Mouse (Mus musculus) liver, embryonic 14.5 days (tissue): ENCODE measurements around the gene Lhfpl2. TPM values are rescaled to one million over a fixed set of nuclear protein-coding genes. Genes with fewer than 3 reads are reported as not detected.

ENCODE experiments used
- ATAC-seq: fragments of 200-750 bp; cut with Nextera tagmentation; 2 replicates; pipeline ENCODE4 v1.8.0; 2017; ENCODE audit warnings: moderate number of reproducible peaks, mild to moderate bottlenecking, moderate library complexity; ENCODE audit not compliant: insufficient read depth
- DNase-seq, 3 experiments: peaks; one replicate each; pipeline ENCODE4 v3.0.0-alpha.2; 2012 to 2013; ENCODE audit warnings: low read depth in 3 of 3, low spot score in 3 of 3
- H3K27ac ChIP-seq: fragments of 300-500 bp; sonication (generic); 2 replicates; pipeline ENCODE4 v1.5.1; 2014; ENCODE audit warnings: moderate library complexity, mild to moderate bottlenecking, control low read depth, inconsistent platforms
- H3K27me3 ChIP-seq: fragments of 300-500 bp; sonication (generic); 2 replicates; pipeline ENCODE4 v1.6.1; 2014; ENCODE audit warnings: mild to moderate bottlenecking, low read length, moderate library complexity; ENCODE audit not compliant: control insufficient read depth, insufficient read depth
- H3K36me3 ChIP-seq: fragments of 300-500 bp; sonication (generic); replicated peaks from 2 replicates; pipeline ENCODE4 v1.6.1; 2014; ENCODE audit warnings: low read depth; ENCODE audit not compliant: control insufficient read depth, insufficient read depth
- H3K4me1 ChIP-seq, 2 experiments: fragments of 200-500 bp in 1 of 2; fragments of 300-500 bp in 1 of 2; sonication (generic) in 1 of 2; replicated peaks; 2 replicates each; pipeline ENCODE4 v1.6.1; 2012 to 2014; ENCODE audit warnings: antibody characterized with exemption in 1 of 2, inconsistent platforms in 1 of 2, low read length in 1 of 2; ENCODE audit not compliant: control insufficient read depth in 2 of 2, insufficient read depth in 2 of 2
- H3K4me2 ChIP-seq: fragments of 300-500 bp; sonication (generic); 2 replicates; pipeline ENCODE4 v1.6.1; 2014; ENCODE audit warnings: low read depth, mild to moderate bottlenecking, control low read depth, moderate library complexity
- H3K4me3 ChIP-seq, 2 experiments: fragments of 200-500 bp in 1 of 2; fragments of 300-500 bp in 1 of 2; sonication (generic) in 1 of 2; 2 replicates each; pipeline ENCODE4 v1.5.1; 2012 to 2014; ENCODE audit warnings: low read depth in 2 of 2, low read length in 2 of 2, mild to moderate bottlenecking in 2 of 2, control low read depth in 1 of 2, inconsistent platforms in 1 of 2, moderate library complexity in 1 of 2; ENCODE audit not compliant: insufficient read depth in 1 of 2
- H3K9ac ChIP-seq: fragments of 300-500 bp; sonication (generic); replicated peaks from 2 replicates; pipeline ENCODE4 v1.6.1; 2014; ENCODE audit warnings: mild to moderate bottlenecking, control low read depth, moderate library complexity
- H3K9me3 ChIP-seq: fragments of 300-500 bp; sonication (generic); 2 replicates; pipeline ENCODE4 v1.6.1; 2016; ENCODE audit warnings: low read length, mixed read lengths; ENCODE audit not compliant: control insufficient read depth
- CTCF ChIP-seq: IDR thresholded peaks from 2 replicates; pipeline ENCODE4 v1.5.1; 2016; ENCODE audit warnings: antibody characterized with exemption, low read depth, control low read depth
- EP300 ChIP-seq: IDR thresholded peaks from 2 replicates; pipeline ENCODE4 v1.6.1; 2016; ENCODE audit warnings: antibody characterized with exemption, low read depth
- whole genome bisulfite sequencing: fragments of 180-500 bp; shearing (Covaris S2); extraction: QIAGEN DNeasy Blood & Tissue Kit; methylation state at CpG from one replicate; pipeline ENCODE4 v1.1.7; 2014; ENCODE audit not compliant: insufficient replicate concordance; 5-methylcytosine and 5-hydroxymethylcytosine counted together
- polyA plus RNA-seq, 2 experiments: library from polyadenylated mRNA; depleted of rRNA in 1 of 2; stranded (reverse) in 1 of 2; unstranded in 1 of 2; fragments of >200 nt; fragmentation: Nextera tagmentation in 1 of 2; extraction: Ambion mirVana in 1 of 2; gene quantifications; 2 replicates each; pipeline versions ENCODE4 v1.2.1 to v1.2.3; 2012 to 2014

The Lhfpl2 gene
- polyA plus RNA-seq, 2 experiments = 2.4 to 3.2 TPM

GRCm38 (mm10) chr13:94164501-94164900, 106.9 kb downstream of the Lhfpl2 start:
- Histone ChIP-seq H3K9ac (no peak overlapping the region), H3K36me3 (no peaks in the 10 kb centered on the region), H3K27ac (no peak overlapping the region), H3K4me3 (no peak overlapping the region), H3K4me1 (peaks cover 0 to 13% of the 10 kb centered on the region in 2 experiments; a peak in 2 of 4 replicates), H3K9me3 (no peaks in the 10 kb centered on the region), H3K27me3 (no peaks in the 10 kb centered on the region), H3K4me2 (no peak overlapping the region)
- no peak for DNase-seq
- WGBS = 54% methylated on average over 6 of the region's 6 CpGs
- TF ChIP-seq CTCF (no peak), EP300 (no peak)
- ATAC-seq = no peak

GRCm38 (mm10) chr13:94168319-94168718, 110.7 kb downstream of the Lhfpl2 start:
- Histone ChIP-seq H3K27ac (no peak overlapping the region), H3K9ac (no peak overlapping the region), H3K4me3 (no peak overlapping the region), H3K27me3 (no peaks in the 10 kb centered on the region), H3K4me1 (peaks cover 0 to 19% of the 10 kb centered on the region in 2 experiments; a peak in 3 of 4 replicates), H3K9me3 (no peaks in the 10 kb centered on the region), H3K36me3 (no peaks in the 10 kb centered on the region), H3K4me2 (no peak overlapping the region)
- 60% methylated on average over 5 of the region's 5 CpGs for WGBS
- DNase-seq (no peak), ATAC-seq (no peak)
- TF ChIP-seq CTCF = no peak
- no peak for TF ChIP-seq EP300

DNA sequence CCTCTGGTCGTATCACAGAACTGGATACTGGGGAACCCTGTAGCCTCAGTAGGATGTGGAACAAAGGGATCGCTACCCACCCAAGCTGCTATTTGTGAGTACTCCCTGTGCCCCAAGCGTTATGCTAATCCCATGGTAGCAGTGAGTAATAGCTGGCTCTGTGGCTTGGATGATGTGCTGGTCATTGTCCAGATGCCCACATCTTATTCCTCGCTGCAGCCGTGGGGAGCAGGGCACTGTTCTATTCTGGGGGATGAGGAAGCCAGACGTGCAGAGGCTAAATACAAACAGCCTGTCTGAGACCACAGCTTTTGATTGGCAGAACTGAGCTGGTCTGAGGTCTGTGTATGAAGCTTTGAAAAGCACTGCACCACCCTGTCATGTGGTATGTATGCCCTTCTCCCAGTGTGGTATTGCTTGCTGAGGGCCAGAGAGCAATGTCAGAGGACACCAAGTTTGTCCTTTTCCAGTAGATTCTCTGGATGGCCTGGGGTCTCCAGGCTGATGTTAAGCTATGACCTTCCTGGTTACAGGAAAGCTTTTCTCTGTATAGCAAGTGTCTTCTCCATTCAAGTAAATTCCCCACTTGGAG, 111.8 kb downstream of the Lhfpl2 start:
- no peak for DNase-seq
- H3K4me2 ChIP-seq = no peak overlapping the region
- no peak overlapping the region for H3K4me3 ChIP-seq
- TF ChIP-seq CTCF (no peak), EP300 (no peak)
- H3K9ac ChIP-seq = no peak overlapping the region
- H3K4me1 ChIP-seq = peaks cover 0 to 18% of the 10 kb centered on the region in 2 experiments
- whole genome bisulfite sequencing = 46% methylated on average over 6 of the region's 6 CpGs
- H3K27me3 ChIP-seq = no peaks in the 10 kb centered on the region
- no peaks in the 10 kb centered on the region for H3K36me3 ChIP-seq
- no peak overlapping the region for H3K27ac ChIP-seq
- ATAC-seq = no peak
- H3K9me3 ChIP-seq = no peaks in the 10 kb centered on the region

DNA sequence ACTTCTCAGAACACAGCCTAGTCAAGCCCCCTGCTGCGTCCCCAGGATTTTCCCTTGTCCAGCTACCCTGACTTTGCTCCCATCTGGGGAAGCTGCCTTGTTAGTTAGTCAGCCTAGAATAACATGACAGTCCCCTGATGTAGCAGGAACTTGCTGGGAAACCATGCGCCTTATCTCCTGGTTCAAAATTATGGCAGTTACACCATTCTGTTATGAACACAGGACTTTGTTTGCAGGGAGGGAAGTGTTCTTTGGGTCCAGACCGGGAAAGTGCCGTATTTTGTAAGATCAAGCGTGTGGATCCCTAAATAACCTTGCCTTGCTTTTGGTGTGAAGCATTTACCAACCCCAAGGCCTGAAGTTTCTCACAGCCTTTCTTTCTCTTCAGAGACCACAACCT, 114.0 kb downstream of the Lhfpl2 start:
- Histone ChIP-seq H3K9ac (no peak overlapping the region), H3K9me3 (no peaks in the 10 kb centered on the region), H3K4me3 (no peak overlapping the region), H3K27me3 (no peaks in the 10 kb centered on the region), H3K27ac (no peak overlapping the region), H3K36me3 (no peaks in the 10 kb centered on the region), H3K4me1 (peaks cover 0 to 25% of the 10 kb centered on the region in 2 experiments), H3K4me2 (no peak overlapping the region)
- DNase-seq = no peak
- ATAC-seq = no peak
- no peak for TF ChIP-seq CTCF
- no peak for TF ChIP-seq EP300
- WGBS = 22% methylated on average over 5 of the region's 5 CpGs

GRCm38 (mm10) chr13:94172533-94173310, 115.1 kb downstream of the Lhfpl2 start:
- Histone ChIP-seq H3K27ac (no peak overlapping the region), H3K9me3 (no peaks in the 10 kb centered on the region), H3K27me3 (no peaks in the 10 kb centered on the region), H3K9ac (no peak overlapping the region), H3K4me1 (peaks cover 0 to 25% of the 10 kb centered on the region in 2 experiments), H3K4me2 (no peak overlapping the region), H3K36me3 (no peaks in the 10 kb centered on the region), H3K4me3 (no peak overlapping the region)
- 75% methylated on average over 15 of the region's 15 CpGs for WGBS
- TF ChIP-seq CTCF (no peak), EP300 (no peak)
- no peak for DNase-seq
- no peak for ATAC-seq
